In the genomic region with DNA sequence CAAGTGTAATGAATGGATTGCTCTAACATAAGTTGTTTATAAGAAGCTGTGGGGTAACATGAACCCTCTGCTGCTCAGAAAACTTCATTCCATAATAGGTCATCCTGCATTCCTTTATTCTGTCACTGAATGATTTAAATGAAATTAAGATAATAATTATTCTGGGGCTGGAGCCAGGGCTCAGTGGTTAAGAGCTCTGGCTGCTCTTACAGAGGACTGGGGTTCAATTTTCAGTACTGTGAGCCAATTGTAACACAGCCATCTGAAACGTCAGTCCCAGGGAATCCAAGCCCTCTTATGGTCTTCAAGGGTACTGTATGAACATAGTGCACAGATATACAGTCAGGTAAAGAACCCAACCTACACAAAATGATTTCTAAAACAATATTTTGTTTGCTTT, we compare ENCODE assay signal across 29 mouse cellular contexts. TPM values are rescaled to one million over a fixed set of nuclear protein-coding genes. Genes with fewer than 3 reads are reported as not detected.
DNase-seq lines count a peak whose midpoint lies in the region; ATAC-seq and TF ChIP-seq lines count a peak whose summit lies in the region.
"Had no signal": no experiment of that assay in that cellular context is flagged by ENCODE, and none has a peak within 500 bp of the region (broad histone marks: within the 10 kb centered on the region; RNA-seq: fewer than 3 reads in every experiment).

No protein-coding gene starts in this region.

- no peaks in the 10 kb centered on the region for H3K9me3 ChIP-seq in intestine, postnatal 0 days (ENCODE audit: control insufficient read depth)
- no peaks in the 10 kb centered on the region for H3K9me3 ChIP-seq in intestine, embryonic 15.5 days
- H3K9me3 ChIP-seq: forebrain, embryonic 12.5 days; hindbrain, embryonic 10.5 days; kidney, embryonic 15.5 days; limb, embryonic 13.5 days; liver, embryonic 12.5 days; neural tube, embryonic 12.5 days had no signal

- WGBS in intestine, postnatal 0 days: 21% methylated on average over 1 of the region's 1 CpGs
- 16% methylated on average over 1 of the region's 1 CpGs for WGBS in intestine, embryonic 15.5 days

- DNase-seq in layer of hippocampus, adult 2 months (ENCODE audit: low spot score in 2 of 2): no peak
- no peak for DNase-seq in layer of hippocampus, adult 9-11 months
- DNase-seq in 3T3-L1 (ENCODE audit: low read depth, low spot score) (peak; percentile 20), NIH3T3 (ENCODE audit: low read depth) (peak; percentile 68)
- DNase-seq: adrenal gland, postnatal 14 days; B cell, adult 2 months; cerebellum, adult 8-10 months; cerebellum, postnatal 36 days; embryo, embryonic 11 days; gastrocnemius, postnatal 25 days; heart, adult 18-20 months; heart, postnatal 10 days; lung, adult 18-20 months; midbrain, embryonic 14.5 days; thymus, postnatal 14 days had no signal

- H3K27ac ChIP-seq in intestine, postnatal 0 days (ENCODE audit: low read depth, low read length): no peak overlapping the region
- no peak overlapping the region for H3K27ac ChIP-seq in intestine, embryonic 15.5 days
- no peak overlapping the region for H3K27ac ChIP-seq in layer of hippocampus, adult 2 months
- H3K27ac ChIP-seq: forebrain, embryonic 12.5 days; hindbrain, embryonic 10.5 days; kidney, embryonic 15.5 days; limb, embryonic 13.5 days; liver, embryonic 12.5 days; neural tube, embryonic 12.5 days had no signal

- H3K4me3 ChIP-seq in intestine, postnatal 0 days (ENCODE audit: low read depth, low read length): no peak overlapping the region
- H3K4me3 ChIP-seq in intestine, embryonic 15.5 days (replicated peaks): no peak overlapping the region
- no peak overlapping the region for H3K4me3 ChIP-seq in layer of hippocampus, adult 2 months
- H3K4me3 ChIP-seq: forebrain, embryonic 12.5 days; heart, embryonic 12.5 days; hindbrain, embryonic 10.5 days; kidney, embryonic 15.5 days; limb, embryonic 13.5 days; liver, embryonic 12.5 days; megakaryocyte, embryonic 14.5 days; neural tube, embryonic 12.5 days had no signal

- H3K27me3 ChIP-seq in intestine, postnatal 0 days (replicated peaks; ENCODE audit: control insufficient read depth, insufficient read depth, low read length): peaks cover 41% of the 10 kb centered on the region
- H3K27me3 ChIP-seq in intestine, embryonic 15.5 days (replicated peaks): peaks cover 39% of the 10 kb centered on the region

- H3K4me2 ChIP-seq in intestine, postnatal 0 days (replicated peaks; ENCODE audit: low read depth): no peak overlapping the region
- H3K4me2 ChIP-seq in intestine, embryonic 15.5 days (replicated peaks): no peak overlapping the region
- H3K4me2 ChIP-seq: forebrain, embryonic 12.5 days; heart, embryonic 12.5 days; kidney, embryonic 15.5 days; limb, embryonic 13.5 days; liver, embryonic 12.5 days; neural tube, embryonic 12.5 days had no signal

- TF ChIP-seq CTCF in intestine, postnatal 0 days (IDR thresholded peaks at IDR 0.05; ENCODE audit: low read depth): peak; percentile 36
- peak; percentile 31 for TF ChIP-seq CTCF in layer of hippocampus, adult 2 months (conservative IDR thresholded peaks at IDR 0.05)

- H3K4me1 ChIP-seq in intestine, postnatal 0 days (replicated peaks; ENCODE audit: control insufficient read depth, insufficient read depth, low read length): no peaks in the 10 kb centered on the region
- H3K4me1 ChIP-seq in intestine, embryonic 15.5 days (replicated peaks): no peaks in the 10 kb centered on the region
- H3K4me1 ChIP-seq: limb, embryonic 13.5 days; liver, embryonic 12.5 days; neural tube, embryonic 12.5 days had no signal

- H3K36me3 ChIP-seq in intestine, postnatal 0 days (ENCODE audit: control insufficient read depth, insufficient read depth): no peaks in the 10 kb centered on the region
- no peaks in the 10 kb centered on the region for H3K36me3 ChIP-seq in intestine, embryonic 15.5 days
- H3K36me3 ChIP-seq: forebrain, embryonic 12.5 days; heart, embryonic 12.5 days; hindbrain, embryonic 10.5 days; kidney, embryonic 15.5 days; limb, embryonic 13.5 days; liver, embryonic 12.5 days; neural tube, embryonic 12.5 days had no signal

- ATAC-seq in intestine, postnatal 0 days: no peak
- ATAC-seq in intestine, embryonic 15.5 days: no peak; the same call in 1 of the 2 replicates
- no peak for ATAC-seq in erythroid progenitor cell, adult 5-6 weeks (replicated peaks; ENCODE audit: low FRiP score, poor library complexity, severe bottlenecking)
- ATAC-seq: liver, embryonic 12.5 days had no signal

- H3K9ac ChIP-seq in intestine, postnatal 0 days (ENCODE audit: low read depth, low read length): no peak overlapping the region
- H3K9ac ChIP-seq in intestine, embryonic 15.5 days: no peak overlapping the region
- H3K9ac ChIP-seq: forebrain, embryonic 12.5 days; heart, embryonic 12.5 days; kidney, embryonic 15.5 days; limb, embryonic 13.5 days; liver, embryonic 12.5 days; neural tube, embryonic 12.5 days had no signal

RNA-seq across cellular contexts. Expression of gene Foxe1, which starts 7.6 kb away (rescaled TPM):
- polyA plus RNA-seq in intestine, postnatal 0 days (2015; fragmentation: Nextera tagmentation; extraction: Ambion mirVana): not detected in 2 replicates
- not detected in 2 replicates for polyA plus RNA-seq in intestine, embryonic 15.5 days (2015; fragmentation: Nextera tagmentation; extraction: Ambion mirVana)
- not detected for total RNA-seq in layer of hippocampus, adult 2 months (2021)
- not detected in 2 replicates for total RNA-seq in erythroid progenitor cell, adult 5-6 weeks (2015; ENCODE audit: low replicate concordance)
- total RNA-seq in erythroid progenitor cell, adult 5-6 weeks (2017; ENCODE audit: low replicate concordance): not detected in 2 replicates
- total RNA-seq: adrenal gland, postnatal 14 days; gastrocnemius, postnatal 25 days; heart, adult 18-20 months; heart, postnatal 10 days; left cerebral cortex, adult 18-20 months; left cerebral cortex, postnatal 25 days had no signal
- polyA plus RNA-seq: forebrain, embryonic 12.5 days; heart, embryonic 12.5 days; kidney, embryonic 15.5 days; limb, embryonic 13.5 days; midbrain, embryonic 14.5 days; neural tube, embryonic 12.5 days; spleen, adult 2 months had no signal

RNA-seq across cellular contexts. Expression of gene Trmo, which starts 53.4 kb away (rescaled TPM):
- polyA plus RNA-seq in intestine, postnatal 0 days (2015; fragmentation: Nextera tagmentation; extraction: Ambion mirVana): 5.9 and 7.0 TPM in 2 replicates
- polyA plus RNA-seq in intestine, embryonic 15.5 days (2015; fragmentation: Nextera tagmentation; extraction: Ambion mirVana): 11.2 and 11.5 TPM in 2 replicates
- total RNA-seq in layer of hippocampus, adult 2 months (2021): 1 to 10 TPM; 4.6 to 4.8 TPM
- 89.0 and 90.1 TPM in 2 replicates for total RNA-seq in erythroid progenitor cell, adult 5-6 weeks (2015; ENCODE audit: low replicate concordance)
- 49.6 and 97.9 TPM in 2 replicates for total RNA-seq in erythroid progenitor cell, adult 5-6 weeks (2017; ENCODE audit: low replicate concordance)

Comparison
In these comparisons a context has a peak if more than half of its experiments do, and no peak if none do; other contexts are left out.
1. DNase-seq: peak in 3T3-L1 (single experiment) and NIH3T3 (single experiment); none in layer of hippocampus, adult 2 months (0 of 2) and layer of hippocampus, adult 9-11 months (single experiment).
2. RNA of gene Trmo, which starts 53.4 kb away (total RNA-seq): 49.6 to 97.9 TPM in erythroid progenitor cell, adult 5-6 weeks; 4.6 to 4.8 TPM in layer of hippocampus, adult 2 months; every median in the first group is over 4 times any median in the second.